Comparison of ENCODE assay signal across 21 mouse cellular contexts in genomic region chr9:101940182-101940581, GRCm38 (mm10).
A peak's percentile ranks its signal among the peaks of the same experiment; 100 is the strongest.
DNase-seq lines count a peak whose midpoint lies in the region; ATAC-seq lines count a peak whose summit lies in the region.
"Had no signal": no experiment of that assay in that cellular context is flagged by ENCODE, and none has a peak within 500 bp of the region (broad histone marks: within the 10 kb centered on the region; RNA-seq: fewer than 3 reads in every experiment).

No protein-coding gene starts in this region.

- no peaks in the 10 kb centered on the region for H3K4me1 ChIP-seq in heart, embryonic 15.5 days (replicated peaks)
- 0 out of 2 replicates have a peak, but pooled peaks cover 6% of the 10 kb centered on the region for H3K4me1 ChIP-seq in heart, embryonic 10.5 days
- H3K4me1 ChIP-seq in liver, embryonic 12.5 days, result peaks cover 21% of the 10 kb centered on the region
- H3K4me1 ChIP-seq in liver, embryonic 16.5 days (ENCODE audit: control insufficient read depth, low read depth, low read length), result peaks cover 7% of the 10 kb centered on the region
- H3K4me1 ChIP-seq in intestine, embryonic 15.5 days (replicated peaks), result no peaks in the 10 kb centered on the region
- H3K4me1 ChIP-seq: embryonic facial prominence, embryonic 10.5 days; forebrain, embryonic 10.5 days had no signal

- DNase-seq in heart, embryonic 10.5 days (ENCODE audit: low spot score), result no peak
- no peak for DNase-seq in thymus, postnatal 10 days (ENCODE audit: low spot score in 2 of 2)
- no peak for DNase-seq in gastrocnemius, adult 8-10 months (ENCODE audit: low spot score in 2 of 2)
- DNase-seq: adrenal gland, postnatal 10 days; cerebellum, adult 11-12 months; cerebellum, adult 9-11 months; cerebellum, postnatal 36 days; gastrocnemius, adult 2 months; gastrocnemius, postnatal 36 days; heart, adult 18-20 months; heart, postnatal 36 days had no signal

- H3K27ac ChIP-seq in heart, embryonic 15.5 days, result no peak overlapping the region
- H3K27ac ChIP-seq in heart, embryonic 10.5 days, result no peak overlapping the region
- no peak overlapping the region for H3K27ac ChIP-seq in liver, embryonic 12.5 days
- no peak overlapping the region for H3K27ac ChIP-seq in liver, embryonic 16.5 days (ENCODE audit: low read length)
- H3K27ac ChIP-seq in intestine, embryonic 15.5 days, result no peak overlapping the region
- H3K27ac ChIP-seq: embryonic facial prominence, embryonic 10.5 days; forebrain, embryonic 10.5 days; gastrocnemius, adult 2 months; hindbrain, embryonic 15.5 days had no signal

- no peak overlapping the region for H3K4me3 ChIP-seq in heart, embryonic 15.5 days
- no peak overlapping the region for H3K4me3 ChIP-seq in heart, embryonic 10.5 days
- no peak overlapping the region for H3K4me3 ChIP-seq in liver, embryonic 12.5 days
- H3K4me3 ChIP-seq in liver, embryonic 16.5 days (ENCODE audit: low read depth, low read length), result no peak overlapping the region
- H3K4me3 ChIP-seq in intestine, embryonic 15.5 days (replicated peaks), result no peak overlapping the region
- H3K4me3 ChIP-seq: embryonic facial prominence, embryonic 10.5 days; erythroblast, embryonic 14.5 days; forebrain, embryonic 10.5 days; gastrocnemius, adult 2 months; hindbrain, embryonic 15.5 days had no signal

- 60% methylated on average over 3 of the region's 3 CpGs for WGBS in heart, embryonic 15.5 days
- WGBS in heart, embryonic 10.5 days, result 45% methylated on average over 3 of the region's 3 CpGs
- whole genome bisulfite sequencing in liver, embryonic 12.5 days (ENCODE audit: insufficient replicate concordance), result 36% methylated on average over 3 of the region's 3 CpGs
- 22% methylated on average over 3 of the region's 3 CpGs for WGBS in liver, embryonic 16.5 days (ENCODE audit: insufficient replicate concordance)
- 72% methylated on average over 3 of the region's 3 CpGs for WGBS in intestine, embryonic 15.5 days

- no peak overlapping the region for H3K4me2 ChIP-seq in heart, embryonic 15.5 days
- H3K4me2 ChIP-seq in liver, embryonic 12.5 days, result no peak overlapping the region
- H3K4me2 ChIP-seq in liver, embryonic 16.5 days (ENCODE audit: low read depth, low read length), result no peak overlapping the region
- no peak overlapping the region for H3K4me2 ChIP-seq in intestine, embryonic 15.5 days (replicated peaks)
- H3K4me2 ChIP-seq: heart, embryonic 11.5 days; hindbrain, embryonic 15.5 days had no signal

- 0 out of 2 replicates have a peak, but pooled peaks have one; percentile 27 for ATAC-seq in heart, embryonic 15.5 days (replicated peaks; ENCODE audit: insufficient number of reproducible peaks, insufficient read depth, low FRiP score, low read depth)
- peak; percentile 76 for ATAC-seq in liver, embryonic 12.5 days
- ATAC-seq in liver, embryonic 16.5 days (ENCODE audit: low read depth), result peak; percentile 58
- ATAC-seq in intestine, embryonic 15.5 days, result no peak
- ATAC-seq: forebrain, embryonic 14.5 days had no signal

- no peaks in the 10 kb centered on the region for H3K36me3 ChIP-seq in heart, embryonic 15.5 days
- H3K36me3 ChIP-seq in heart, embryonic 10.5 days, result no peaks in the 10 kb centered on the region
- H3K36me3 ChIP-seq in liver, embryonic 12.5 days, result no peaks in the 10 kb centered on the region
- H3K36me3 ChIP-seq in liver, embryonic 16.5 days (ENCODE audit: control insufficient read depth, insufficient read depth), result no peaks in the 10 kb centered on the region
- no peaks in the 10 kb centered on the region for H3K36me3 ChIP-seq in intestine, embryonic 15.5 days
- H3K36me3 ChIP-seq: embryonic facial prominence, embryonic 10.5 days; forebrain, embryonic 10.5 days; hindbrain, embryonic 15.5 days had no signal

- no peaks in the 10 kb centered on the region for H3K9me3 ChIP-seq in heart, embryonic 15.5 days (replicated peaks)
- no peaks in the 10 kb centered on the region for H3K9me3 ChIP-seq in heart, embryonic 10.5 days
- H3K9me3 ChIP-seq in liver, embryonic 12.5 days (replicated peaks), result no peaks in the 10 kb centered on the region
- H3K9me3 ChIP-seq in liver, embryonic 16.5 days (replicated peaks; ENCODE audit: control insufficient read depth, low read length), result no peaks in the 10 kb centered on the region
- no peaks in the 10 kb centered on the region for H3K9me3 ChIP-seq in intestine, embryonic 15.5 days
- H3K9me3 ChIP-seq: embryonic facial prominence, embryonic 10.5 days; forebrain, embryonic 10.5 days; hindbrain, embryonic 15.5 days had no signal

- H3K27me3 ChIP-seq in heart, embryonic 15.5 days, result peaks cover 12% of the 10 kb centered on the region; the same call in 1 of the 2 replicates
- no peaks in the 10 kb centered on the region for H3K27me3 ChIP-seq in heart, embryonic 10.5 days (ENCODE audit: insufficient read depth, poor library complexity, severe bottlenecking)
- H3K27me3 ChIP-seq in liver, embryonic 12.5 days (replicated peaks), result peaks cover 14% of the 10 kb centered on the region; the same call in 1 of the 2 replicates
- H3K27me3 ChIP-seq in liver, embryonic 16.5 days (ENCODE audit: control insufficient read depth, insufficient read depth, low read depth, low read length), result no peaks in the 10 kb centered on the region
- no peaks in the 10 kb centered on the region for H3K27me3 ChIP-seq in intestine, embryonic 15.5 days (replicated peaks)
- H3K27me3 ChIP-seq: hindbrain, embryonic 15.5 days had no signal

- H3K9ac ChIP-seq in heart, embryonic 15.5 days, result no peak overlapping the region
- H3K9ac ChIP-seq in liver, embryonic 12.5 days, result no peak overlapping the region
- H3K9ac ChIP-seq in liver, embryonic 16.5 days (ENCODE audit: low read depth, low read length), result no peak overlapping the region
- no peak overlapping the region for H3K9ac ChIP-seq in intestine, embryonic 15.5 days
- H3K9ac ChIP-seq: hindbrain, embryonic 15.5 days had no signal
